Mouse (Mus musculus) urinary bladder, postnatal 25 days (tissue): ENCODE data around the gene Fv1.
"Not testable (repeated sequence)": the region's sequence is repeated elsewhere in the genome, so short reads cannot be mapped to it uniquely, and the experiment has no call there.

Source experiments
- DNase-seq: peaks from one replicate; pipeline ENCODE4 v3.0.0; 2022; ENCODE audit warnings: low spot score

Gene Fv1

DNA sequence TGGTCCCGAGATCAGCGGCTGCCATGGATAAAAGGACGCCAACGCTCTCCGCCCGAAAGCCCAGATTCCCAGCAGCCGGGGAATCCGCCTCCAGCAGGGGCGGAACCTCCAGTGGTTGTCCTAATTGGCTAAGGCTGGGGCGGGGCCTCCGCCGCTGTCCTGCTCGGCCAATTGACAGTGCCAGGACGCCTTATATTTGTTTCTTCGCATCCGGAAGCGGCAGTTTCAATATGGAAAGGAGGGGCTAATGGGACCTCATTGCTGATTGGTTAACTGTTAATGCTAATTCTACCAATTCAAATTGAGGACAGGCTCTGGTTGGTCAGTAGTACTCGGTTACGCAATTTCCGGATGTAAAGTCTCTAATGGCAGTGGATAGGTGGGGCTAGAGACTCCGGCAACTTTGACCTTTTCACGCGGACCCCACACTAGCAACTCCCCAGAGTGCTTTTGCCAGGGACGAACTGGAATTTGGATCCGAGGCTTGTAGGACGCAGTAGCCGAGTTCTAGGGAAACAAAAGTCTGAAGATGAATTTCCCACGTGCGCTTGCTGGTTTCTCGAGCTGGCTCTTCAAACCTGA, at the start of gene Fv1, which contains the start of gene Miip:
Gene Fv1, plus strand, starts transcription at position 530 of the 582 bp plus-strand sequence.
Gene Miip, minus strand, starts transcription at position 367 of the 582 bp plus-strand sequence.
- peak; percentile 76 for DNase-seq

DNA sequence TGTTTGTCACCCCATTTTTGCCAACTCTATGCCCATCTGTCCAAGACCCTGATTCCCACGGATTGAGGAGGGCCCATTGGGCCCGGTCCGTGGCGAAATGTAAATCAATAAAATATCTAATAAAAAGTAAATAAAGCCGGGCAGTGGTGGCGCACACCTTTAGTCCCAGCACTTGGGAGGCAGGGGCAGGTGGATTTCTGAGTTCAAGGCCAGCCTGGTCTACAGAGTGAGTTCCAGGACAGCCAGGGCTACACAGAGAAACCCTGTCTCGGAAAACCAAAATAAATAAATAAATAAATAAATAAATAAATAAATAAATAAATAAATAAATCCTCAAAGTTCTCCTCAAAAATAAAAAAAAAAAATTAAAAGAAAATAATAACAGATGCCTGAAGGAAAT, 49.1 kb upstream of the Fv1 start:
- DNase-seq, result not testable (repeated sequence)

DNA sequence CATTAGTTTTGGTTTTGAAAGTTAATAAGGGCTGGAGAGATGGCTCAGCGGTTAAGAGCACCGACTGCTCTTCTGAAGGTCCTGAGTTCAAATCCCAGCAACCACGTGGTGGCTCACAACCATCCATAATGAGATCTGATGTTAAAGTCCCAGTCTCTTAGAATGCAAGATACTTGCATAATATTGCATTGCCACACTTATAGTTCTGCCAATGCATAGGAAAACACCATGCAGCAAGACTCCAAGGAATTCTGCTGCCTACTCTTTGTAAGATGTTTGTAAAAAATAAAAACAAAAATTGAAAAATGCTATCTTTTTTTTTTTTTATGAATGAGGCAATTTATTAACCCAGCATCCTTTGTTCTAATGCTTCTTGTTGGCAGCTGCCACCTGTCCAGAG, 47.4 kb upstream of the Fv1 start:
- DNase-seq, result not testable (repeated sequence)

DNA sequence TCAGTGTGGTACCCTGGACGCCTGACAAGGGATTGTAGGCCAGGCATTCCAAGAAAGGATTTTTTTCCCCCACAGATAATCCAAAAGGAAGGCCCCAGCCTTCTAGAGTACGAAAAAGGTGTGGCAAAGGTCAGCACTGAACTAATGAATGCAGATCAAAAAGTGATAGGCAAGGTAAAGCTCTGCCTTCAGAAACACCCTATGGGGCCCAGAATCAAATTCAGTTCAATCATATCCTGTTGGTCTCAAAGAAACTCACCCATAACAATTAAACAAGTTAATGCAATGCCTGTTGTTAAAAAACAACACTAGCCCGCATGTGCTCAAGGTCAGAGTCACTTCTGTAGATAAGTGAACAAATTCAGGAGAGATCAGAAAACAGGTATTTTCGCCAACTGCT, 44.4 kb upstream of the Fv1 start:
- DNase-seq, result no peak

DNA sequence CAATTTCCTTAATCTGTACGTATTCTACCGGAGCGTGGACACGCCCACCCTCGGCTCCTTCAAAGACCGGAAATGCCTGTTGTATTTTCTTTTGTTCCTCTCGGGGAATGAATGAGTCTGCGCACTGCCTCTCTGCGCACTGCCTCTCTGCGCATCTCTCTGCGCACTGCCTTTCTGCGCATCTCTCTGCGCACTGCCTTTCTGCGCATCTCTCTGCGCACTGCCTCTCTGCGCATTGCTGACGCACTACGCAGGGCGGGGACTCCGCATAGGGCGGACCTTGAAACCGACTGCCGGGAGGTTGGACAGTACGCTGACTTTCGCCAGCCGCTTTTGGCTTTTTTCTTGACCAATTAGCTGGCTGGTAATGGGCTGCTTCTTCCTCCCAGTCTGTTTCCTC, 29.5 kb upstream of the Fv1 start:
- DNase-seq, result peak; percentile 13

DNA sequence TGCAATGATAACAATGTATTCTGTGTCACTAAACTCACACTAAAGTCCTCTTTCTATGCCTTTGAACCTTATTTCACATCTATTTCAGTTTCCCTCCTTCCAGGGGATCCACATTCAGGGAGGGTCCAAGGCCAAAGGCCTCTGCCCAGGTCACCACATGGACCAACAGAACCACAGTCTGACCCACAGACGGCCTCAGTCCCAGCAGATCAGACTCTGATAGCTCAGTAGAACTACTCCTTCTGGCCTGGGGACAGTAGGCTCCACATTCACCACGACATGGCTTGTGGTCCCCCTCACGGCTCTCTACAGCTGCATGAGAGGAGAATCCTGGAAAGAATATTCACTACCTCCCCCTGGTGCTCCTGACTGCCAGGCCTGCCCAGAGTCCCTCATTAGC, 25.9 kb upstream of the Fv1 start:
- no peak for DNase-seq

DNA sequence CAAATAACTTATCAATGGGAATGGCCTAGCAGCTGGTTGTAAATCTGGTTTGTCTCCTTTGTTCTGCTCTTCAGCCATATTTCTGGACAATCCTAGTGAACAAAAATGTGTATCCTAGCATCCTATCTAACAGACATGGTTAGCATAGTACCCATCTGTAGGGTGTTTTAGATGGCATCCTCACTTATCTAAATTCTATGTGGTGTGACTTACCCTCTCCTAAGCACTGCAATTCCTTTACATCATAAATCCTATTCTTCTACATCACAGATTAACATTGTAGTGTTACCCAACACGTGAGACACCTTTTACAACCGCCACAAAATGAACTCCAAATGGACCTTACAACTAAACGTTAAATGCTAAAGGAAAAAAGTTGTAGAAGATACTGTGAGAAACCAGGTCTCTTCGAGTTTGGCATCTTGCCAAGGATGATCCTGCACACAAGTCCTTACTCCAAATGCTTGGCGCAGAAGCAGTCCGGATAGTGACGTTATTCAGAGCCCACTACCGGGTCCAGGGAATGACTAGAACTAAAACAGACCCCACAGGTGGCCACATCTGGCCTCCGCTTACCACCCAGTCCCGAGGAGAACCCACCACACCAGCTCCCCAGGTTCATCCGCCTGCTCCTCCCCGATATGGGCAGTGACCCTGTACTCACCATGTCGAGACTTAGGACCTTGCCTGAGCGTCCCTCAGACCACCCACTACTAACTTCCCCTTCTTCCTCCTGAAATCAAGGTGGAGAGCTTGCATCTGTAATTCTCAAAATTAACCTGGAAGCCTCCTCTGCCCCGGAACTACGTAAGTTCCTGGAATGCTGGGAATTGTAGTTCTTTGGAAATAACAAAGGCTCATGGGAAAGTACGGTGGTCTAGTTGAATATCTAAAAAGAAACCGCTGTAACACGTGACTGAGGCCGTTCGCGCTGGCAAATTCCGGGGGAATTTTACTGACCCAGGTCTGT, 20.9 kb upstream of the Fv1 start, which contains the start of gene Zfp933:
Gene Zfp933, minus strand, starts transcription at position 753 of the 970 bp plus-strand sequence.
- DNase-seq, result peak; percentile 44

DNA sequence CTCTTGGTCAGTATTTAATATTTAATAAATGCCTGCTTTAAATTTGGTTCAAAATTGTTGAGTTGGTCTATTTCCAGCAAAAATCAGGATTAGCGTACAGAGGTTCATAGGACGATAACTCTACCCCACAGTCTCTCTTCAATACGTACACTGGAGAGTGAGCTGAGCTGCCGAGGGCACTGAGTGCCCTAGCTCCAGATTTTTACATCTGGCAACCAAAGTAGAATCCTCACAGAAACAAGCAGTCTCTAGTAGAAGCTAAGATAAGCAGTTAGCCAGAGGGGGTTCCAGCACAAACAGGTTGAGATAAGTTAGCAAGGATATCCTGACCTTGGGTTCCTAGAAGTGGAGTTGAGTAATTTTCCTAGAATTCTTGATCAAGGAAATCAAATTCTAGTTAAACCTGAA, 20.2 kb upstream of the Fv1 start:
- no peak for DNase-seq

DNA sequence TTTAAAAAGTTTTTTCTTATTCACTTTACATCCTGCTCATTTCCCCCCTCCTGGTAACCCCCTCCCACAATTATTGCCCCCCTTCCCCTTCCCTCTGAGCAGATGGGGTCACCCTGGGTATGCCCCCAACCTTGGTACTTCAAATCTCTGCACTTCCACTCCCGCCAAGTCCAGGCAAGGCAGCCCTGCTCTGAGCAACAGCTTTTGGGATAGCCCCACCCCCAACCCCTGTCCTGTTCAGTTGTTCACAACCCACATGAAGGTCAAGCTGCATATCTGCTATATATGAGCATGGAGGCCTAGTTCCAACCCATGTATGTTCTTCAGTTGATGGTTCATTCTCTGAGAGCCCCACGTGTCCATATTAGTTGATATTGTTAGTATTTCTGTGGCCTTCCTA, 18.0 kb upstream of the Fv1 start:
- no peak for DNase-seq

DNA sequence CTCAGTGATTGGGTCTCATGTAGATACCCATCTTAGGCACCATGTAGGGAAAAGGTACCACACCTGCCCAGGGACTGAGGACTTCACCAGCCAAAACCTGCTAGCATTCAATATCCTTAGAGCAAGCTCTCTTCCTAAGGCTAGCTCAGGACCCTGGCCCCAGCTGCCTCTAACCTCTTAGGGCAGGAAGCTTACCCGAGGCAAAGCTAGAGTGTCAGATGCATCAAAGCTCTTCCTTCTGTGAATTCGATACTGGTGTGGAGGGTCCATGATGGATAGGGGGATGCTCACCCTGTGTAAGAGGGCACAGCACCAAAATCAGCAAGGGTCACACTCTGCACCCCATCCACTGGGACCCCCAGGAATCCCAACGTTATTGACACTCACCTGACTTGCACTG, 6.7 kb upstream of the Fv1 start:
- DNase-seq, result no peak

DNA sequence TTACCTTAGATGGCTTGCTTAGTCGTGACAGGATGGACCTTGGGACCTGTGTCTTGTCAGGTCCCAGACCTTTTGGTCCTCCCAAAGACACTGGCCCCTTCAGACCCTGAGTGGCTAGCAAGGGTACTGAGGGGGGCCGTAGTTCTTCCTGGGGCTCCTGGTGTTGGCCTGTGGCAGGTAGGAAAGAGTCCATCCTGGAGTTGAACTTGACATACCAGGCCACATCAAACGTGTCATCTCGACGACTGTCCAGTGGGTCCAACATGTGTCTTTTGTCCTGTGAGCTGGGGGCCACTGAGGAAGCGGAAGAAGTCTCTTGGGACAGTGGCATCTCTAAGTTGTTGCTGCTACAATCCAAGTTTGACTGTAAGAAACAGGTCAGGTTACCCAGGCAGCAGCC, 3.1 kb upstream of the Fv1 start:
- DNase-seq, result no peak

DNA sequence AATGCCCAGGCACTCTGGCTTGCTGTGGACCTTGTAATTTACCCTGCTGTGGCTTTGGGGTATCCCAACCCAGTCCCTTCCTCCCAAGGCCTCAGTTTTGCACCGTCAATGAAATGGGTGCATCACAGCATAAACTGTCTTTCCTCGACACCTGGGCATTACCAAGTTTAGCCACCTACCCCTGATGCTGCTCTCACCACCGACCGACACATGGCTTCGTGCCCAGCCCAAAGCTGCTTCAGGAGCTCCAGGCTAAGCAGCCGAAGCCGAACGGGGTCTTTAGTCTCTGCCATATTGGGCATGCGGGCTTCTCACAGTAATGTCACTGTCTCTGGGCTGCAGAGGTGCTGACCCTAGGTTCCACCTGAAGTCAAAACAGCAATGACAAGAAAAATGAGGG, 2.7 kb upstream of the Fv1 start:
- no peak for DNase-seq

DNA sequence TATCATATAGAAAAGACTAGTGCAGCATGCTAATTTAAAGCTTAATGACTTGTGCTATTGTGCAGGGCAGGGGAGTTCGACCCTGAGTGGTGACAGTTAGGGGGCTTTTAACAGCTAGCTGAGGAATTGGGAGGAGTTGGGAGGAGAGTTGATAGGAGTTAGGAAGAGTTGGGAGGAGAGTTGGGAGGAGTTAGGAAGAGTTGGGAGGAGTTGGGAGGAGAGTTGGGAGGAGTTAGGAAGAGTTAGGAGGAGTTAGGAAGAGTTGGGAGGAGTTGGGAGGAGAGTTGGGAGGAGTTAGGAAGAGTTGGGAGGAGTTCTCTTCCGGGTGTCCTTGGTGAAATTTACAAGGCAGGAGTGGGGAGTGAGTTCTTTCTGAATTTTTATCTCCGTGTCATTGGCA, 2.0 kb upstream of the Fv1 start:
- DNase-seq, result not testable (repeated sequence)

DNA sequence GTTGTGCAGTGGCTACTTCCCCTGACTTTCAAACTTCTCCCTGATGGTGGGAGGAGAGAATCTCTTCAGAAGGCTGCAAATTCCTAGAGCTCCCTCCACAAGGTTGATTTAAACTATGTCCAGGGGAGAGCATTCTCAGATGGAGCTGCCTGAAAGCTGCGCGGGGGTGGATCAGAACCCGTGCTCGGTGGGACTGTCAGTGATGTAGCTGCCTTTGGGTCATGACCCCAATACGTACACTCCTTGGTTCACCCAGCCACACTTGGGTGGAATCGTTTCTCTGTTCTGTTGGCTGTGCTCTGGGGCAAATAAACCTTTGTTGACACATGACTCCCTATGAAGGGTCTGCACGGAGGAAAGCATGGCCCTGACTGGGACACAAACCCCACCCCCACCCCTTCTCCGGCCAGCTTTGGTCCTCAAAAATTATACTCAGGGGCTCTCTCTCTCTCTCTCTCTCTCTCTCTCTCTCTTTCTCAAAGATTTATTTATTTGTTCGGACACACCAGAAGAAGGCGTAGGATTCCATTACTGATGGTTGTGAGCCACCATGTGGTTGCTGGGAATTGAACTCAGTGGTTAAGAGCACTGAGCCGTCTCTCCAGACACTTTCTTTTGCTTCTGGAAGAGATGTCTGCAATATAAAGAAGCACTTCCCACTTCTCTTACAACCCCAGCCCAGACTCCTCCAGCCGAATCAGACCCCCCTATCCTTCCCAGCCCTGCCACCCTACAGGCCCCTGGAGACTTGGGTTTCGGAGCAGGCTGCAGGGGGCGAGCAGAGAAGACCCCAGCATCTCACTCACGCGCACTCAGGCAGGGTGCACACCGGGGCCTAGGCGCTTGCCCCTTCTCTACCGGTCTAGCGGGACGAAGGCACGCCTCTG, 973 bp upstream of the Fv1 start:
- DNase-seq, result no peak

DNA sequence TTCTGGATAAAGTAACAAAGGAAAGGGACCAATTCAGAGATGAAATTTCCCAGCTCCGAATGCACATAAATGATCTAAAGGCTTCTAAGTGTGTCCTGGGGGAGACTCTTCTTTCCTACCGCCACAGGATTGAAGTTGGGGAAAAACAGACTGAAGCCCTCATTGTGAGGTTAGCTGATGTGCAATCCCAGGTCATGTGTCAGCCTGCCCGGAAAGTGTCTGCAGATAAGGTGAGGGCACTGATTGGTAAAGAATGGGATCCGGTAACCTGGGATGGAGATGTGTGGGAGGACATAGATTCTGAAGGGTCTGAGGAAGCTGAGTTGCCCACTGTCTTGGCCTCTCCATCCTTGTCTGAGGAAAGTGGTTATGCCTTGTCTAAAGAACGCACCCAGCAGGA, 459 bp downstream of the Fv1 start:
- no peak for DNase-seq

DNA sequence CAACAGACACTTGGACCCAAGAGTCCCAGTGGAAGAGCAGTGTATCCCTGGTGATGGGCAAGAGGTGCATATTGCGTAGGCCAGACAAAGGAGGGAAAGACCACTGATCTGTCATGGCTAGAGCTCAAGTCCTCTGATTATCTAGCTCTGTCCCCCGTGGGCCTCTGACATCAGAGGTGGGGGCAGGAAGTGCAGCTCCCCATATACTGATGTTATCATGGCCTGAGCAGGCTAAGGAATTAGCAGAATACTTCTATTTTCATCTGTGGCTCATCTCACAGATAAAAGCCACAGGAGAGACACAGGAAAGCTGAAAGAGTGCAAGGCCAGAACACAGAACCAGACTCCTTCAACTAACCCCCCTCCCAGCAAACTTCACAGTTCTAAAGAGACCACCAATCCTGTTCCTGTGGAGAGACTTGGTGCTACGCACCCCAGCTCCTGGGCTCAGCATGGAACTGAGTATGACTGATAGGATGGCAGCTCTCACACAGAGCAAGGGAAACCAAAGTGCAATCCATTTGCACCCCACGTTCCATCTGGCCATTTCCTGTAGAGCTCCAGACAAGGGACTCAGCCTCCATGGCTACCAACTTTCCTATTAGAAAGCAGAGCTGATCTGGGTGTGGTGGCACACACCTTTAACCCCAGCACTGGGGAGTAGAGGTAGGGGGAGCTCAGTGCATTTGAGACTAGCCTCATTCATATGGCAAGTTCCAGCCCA, 7.2 kb downstream of the Fv1 start:
- no peak for DNase-seq

DNA sequence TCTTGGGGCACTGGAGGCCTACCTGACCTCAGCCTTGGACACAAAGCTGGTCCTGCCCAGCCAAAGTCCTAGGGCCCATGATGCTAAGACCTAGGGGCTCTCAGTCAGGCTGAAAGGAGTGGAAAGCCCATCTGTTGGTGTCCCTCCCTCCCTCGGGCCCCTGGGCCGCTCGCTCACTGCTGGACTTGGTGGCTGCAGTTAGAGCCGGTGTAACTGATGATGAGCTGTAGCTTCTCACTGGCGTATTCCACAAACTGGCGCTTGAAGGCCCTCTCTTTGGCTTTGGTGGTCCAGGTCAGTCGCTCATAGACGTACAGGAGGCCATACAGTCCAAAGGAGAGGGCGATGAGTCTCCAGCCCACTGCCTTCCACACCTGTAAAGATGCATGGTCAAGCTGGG, 9.8 kb downstream of the Fv1 start:
- DNase-seq, result no peak

DNA sequence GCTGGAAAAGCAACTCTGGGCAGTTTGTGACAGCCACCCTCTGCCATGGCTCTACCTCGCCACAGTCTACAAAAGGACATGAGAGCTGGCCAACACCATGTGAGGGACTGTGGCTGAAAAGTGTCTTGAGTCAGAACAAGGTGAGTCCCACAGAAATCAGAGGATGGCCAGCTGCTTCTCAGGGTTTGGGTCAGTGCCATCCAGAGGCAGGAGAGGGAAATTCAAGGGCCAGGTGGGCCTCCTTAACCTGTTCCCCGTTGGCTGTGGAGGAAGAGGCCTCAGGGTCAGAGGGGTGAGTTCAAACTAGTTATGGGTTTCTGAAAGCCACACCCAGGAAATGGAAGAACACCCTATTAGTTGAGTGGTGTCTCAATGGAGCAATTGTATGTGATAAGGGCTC, 10.7 kb downstream of the Fv1 start:
- DNase-seq, result no peak

DNA sequence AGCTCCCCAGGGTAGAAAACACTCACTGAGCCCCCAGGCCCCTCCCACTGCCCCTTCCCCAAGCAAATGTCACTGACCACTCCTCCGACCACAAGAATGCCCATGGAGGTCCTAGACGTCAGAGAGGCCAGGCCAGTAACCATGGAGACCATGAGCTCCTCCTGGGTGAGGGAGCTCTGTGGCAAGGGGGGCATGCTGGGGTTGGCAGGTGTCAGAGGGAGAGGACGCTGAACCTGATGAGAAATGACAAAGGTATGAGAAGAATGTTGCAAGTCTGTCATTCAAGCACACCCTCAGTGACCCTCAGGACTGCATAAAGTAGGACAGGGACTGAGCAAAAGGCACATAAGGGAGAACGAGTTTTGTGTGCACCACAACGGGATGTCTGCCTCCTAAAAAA, 11.1 kb downstream of the Fv1 start:
- no peak for DNase-seq

DNA sequence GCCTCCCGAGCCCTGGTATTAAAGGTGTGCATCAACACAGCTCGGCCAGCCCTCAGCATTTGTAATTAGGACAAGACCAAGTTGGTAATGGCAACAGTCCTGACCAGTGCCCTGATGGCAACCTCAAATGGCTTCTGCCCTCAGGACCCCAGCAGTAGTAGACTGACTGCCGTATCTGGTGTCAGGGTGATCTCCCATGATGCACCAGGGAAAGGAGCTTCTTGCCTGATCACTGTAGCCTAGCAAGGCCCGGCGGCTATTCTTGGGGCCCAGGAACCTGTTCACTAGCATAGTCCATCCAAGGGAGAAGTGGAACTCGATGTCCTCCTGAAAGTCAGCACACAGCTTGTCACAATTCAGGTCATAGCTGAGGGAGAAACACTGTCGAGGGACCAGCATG, 13.0 kb downstream of the Fv1 start:
- no peak for DNase-seq

DNA sequence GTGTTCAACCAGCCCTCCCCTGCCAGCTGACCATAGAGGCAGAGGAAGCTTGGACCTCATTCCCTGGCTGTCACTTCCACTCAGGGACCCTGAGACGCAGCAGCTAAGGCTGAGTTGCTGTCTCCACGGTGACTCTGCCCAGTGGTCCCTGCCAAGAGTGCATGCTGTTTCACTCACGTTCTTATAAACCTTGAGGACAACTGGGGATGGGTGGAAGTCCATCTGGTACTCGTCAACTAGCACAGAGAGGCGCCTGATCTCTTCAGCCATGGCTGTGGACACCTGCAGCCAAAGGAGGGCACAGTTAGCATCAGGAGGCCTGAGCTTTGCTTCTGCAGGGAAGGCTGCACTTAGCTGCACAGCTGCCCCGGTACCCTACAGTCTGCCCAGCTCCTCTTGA, 14.3 kb downstream of the Fv1 start:
- no peak for DNase-seq

DNA sequence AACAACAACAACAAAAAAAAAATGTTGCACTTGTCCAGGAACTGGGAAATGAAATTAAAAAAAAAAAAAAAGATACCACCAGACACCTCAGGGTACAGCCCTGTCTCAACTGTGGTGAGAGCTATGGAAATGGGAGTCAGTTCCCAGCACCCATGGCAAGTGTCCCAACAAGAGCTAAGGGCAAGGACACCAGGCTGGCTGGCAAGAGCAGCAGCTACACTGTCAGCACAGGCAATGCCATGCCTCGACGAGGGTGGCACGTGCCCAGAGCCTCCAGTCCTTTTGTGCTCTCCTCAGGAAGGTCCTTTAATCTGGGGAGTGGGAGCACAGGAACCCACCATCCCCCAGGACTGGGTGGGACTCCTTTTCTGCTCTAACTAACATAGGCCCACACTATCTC, 15.4 kb downstream of the Fv1 start:
- DNase-seq, result no peak
